Mouse (Mus musculus): ENCODE data around the gene 1700001C19Rik.

1700001C19Rik gene

DNA sequence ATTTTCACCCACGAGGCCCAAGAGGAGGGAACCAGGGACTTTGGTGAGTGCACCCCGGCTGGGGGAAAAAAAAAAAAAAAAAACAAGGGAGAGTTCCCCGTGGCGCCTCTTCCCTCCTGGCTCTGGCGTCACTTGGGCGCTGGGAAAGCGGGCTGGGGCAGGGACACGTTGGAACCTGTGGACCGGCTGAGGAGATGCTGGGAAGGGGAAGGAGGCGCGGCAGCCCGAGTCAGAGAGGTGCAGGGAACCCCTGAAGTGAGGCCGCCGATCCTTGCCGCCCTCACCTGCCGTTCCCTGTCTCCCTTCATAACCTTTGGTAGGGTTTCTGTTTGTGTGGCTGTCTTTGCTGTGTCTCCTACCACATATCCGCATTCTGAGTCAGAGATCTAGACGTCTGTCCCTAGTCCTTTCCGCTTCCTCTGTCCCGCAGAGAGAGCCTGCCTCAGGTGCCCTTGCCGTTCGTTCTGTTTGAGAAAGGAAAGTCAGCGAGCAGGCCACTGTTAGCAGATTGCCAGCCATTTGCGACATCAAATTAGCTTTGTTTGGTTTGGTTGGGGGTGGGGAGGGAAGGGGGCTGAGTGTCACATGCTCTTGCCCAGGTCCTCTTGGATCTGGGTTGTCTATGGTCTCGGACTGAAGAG is at the start of gene 1700001C19Rik:
1700001C19Rik (minus strand) TSS at position 470 of the 641 bp plus-strand sequence.
- peak; percentile 41 for DNase-seq

DNA sequence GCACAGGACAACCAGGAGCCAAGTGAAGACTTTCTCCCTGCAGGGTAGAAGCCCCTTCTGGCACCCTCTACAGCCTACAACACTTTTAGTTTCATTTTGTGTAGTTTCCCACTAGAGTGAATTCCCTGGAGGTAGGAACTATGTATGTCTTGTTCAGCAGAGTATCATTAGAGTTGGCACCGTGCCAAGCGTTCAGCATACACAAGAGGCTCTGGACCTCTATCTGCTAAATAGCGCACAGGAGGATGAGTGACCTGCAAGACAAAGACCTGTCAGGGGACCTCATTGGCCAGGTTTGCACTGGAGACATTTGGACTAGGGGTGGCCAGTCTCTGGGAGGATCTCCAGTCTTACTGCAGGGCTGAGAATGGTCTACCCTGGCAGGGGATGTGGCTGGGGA is 48.6 kb upstream of the 1700001C19Rik start:
- DNase-seq, result no peak

DNA sequence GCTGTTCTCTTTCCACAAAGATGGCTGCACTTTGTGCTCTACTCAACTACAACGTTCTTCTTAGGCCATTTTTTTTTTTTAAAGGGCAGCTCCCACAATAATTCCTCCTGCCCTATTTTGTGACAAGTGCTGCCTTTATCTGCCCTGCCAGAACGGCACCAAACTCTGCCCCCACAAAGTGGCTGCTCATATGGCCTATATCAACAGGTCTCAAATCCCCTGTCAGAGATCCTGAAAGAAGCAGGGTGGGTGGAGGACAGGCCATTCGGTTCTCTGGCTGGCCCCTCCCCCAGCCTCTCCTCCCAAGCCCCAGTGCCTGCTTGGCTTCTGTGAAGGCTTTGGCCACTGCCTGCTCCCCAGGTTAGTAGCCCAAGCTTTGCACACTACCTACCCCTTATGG is 47.8 kb upstream of the 1700001C19Rik start:
- DNase-seq, result no peak

DNA sequence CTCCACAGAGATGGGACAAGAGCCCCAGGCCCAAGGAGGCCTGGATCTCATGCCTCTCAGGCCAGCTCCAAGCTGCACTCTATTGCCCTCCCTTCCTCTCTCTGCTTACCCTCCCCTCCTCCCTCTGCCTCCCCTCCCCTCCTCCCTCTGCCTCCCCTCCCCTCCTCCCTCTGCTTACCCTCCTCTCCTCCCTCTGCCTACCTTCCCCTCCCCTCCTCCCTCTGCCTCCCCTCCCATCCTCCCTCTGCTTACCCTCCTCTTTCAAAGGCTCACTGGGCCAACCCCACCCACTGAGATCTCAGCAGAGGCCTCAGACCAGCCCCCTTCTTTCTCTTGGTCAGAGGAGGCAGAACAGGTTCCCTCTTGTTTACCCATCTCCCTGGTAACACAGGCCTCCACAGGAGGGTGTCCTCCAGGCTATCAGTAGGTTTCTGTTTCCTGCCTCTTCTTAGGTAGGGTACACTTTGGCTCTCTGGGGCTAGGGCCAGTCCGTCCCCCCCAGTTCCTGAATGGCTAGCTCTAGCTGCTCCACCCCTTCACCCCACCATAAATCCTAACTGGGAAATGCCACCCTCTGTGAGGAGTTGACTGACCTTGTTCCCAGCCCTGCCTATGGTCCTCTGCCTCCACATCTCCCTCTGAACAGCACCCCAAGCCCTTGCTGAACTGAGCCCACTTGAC is 47.2 kb upstream of the 1700001C19Rik start:
- no peak for DNase-seq

DNA sequence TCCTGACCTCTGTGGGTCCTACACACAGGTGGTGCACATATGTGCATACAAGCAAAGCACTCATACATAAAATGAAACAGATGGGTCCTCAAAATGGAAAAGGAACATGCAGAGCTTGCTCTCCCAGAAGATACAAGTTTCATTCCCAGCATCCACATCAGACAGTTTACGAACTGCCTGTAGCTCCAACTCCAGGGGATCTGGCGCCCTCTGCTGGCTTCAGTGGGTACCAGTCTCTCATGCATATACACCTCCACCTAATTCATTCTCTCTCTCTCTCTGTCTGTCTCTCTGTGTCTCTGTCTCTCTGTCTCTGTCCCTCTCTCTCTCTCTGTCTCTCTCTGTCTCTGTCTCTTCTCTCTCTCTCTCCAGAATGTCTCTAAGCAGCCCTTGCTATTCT is 45.2 kb upstream of the 1700001C19Rik start:
- peak; percentile 90 for DNase-seq

DNA sequence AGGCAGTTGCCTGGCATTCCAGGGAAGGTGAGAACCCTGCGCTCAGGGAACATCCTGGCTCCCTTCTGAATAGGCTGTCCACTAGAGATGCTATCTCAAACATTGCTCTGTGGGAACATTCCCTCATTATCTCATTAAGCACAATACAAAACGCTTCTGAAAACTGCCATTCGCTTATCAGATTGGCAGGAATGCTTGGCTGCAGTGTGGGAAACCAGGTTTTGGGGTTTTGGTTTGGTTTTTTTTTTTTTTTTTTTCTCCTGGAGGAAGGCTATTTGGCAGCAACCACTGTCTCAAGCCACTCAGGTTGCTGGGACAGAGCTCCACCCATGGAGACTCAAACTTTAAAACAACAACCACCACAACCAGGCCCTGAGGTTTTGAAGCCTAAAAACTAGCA is 42.7 kb upstream of the 1700001C19Rik start:
- DNase-seq, result no peak

DNA sequence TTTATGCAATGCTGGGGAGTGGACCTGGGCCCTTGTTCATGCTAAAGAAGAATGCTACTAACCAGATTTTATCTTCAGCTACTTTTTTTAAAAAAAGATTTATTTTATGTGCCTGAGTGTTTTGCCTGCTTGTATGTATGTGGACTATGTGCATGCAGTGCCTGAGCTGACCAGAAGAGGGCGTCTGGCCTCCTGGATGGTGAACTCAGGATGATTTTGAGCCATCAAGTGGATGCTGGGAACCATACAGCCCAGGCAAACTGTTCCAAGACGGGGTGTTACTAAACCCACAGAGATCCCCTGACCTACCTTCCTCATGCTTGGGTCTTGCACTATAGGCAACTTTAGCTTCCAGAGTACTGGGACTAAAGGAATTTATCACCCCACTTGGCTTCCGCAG is 38.5 kb upstream of the 1700001C19Rik start:
- DNase-seq, result peak; percentile 72

DNA sequence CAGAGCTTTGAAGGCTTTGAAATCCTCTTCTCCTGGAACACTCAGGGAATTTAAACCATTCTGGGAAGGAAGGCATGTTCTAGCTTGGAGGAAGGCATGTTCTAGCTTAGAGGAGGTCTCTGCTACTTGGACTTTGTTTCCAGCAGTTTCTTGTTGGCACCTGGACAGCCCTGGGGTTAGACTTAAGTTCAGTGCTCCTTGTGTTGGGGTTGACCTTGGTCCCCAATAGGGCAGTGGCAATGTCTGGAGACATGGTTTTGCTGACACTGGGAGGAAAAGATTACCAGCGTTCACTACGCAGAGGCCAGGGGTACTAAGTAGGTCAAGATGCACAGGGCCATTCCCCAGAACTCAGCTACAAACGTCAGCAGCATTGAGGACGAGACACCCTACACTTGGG is 38.0 kb upstream of the 1700001C19Rik start:
- no peak for DNase-seq

DNA sequence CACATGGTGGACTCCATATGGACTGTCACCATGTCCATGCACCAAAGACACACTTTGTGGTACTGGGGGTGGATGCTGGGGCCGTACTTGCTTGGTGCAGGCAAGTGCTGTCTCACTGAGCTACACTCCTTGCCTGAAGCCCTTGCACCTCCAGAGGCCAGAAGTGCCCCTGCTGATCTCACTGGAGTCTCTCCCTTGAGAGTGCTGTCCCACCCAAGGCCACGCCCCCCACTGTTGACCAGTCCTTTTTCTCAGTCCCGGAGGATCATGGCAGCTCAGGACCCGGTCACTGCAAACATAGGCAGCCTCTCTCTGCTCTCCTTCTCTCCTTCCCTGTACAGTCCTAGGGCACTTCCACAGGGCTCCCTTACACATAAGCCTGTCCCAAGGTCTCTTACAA is 37.1 kb upstream of the 1700001C19Rik start:
- DNase-seq, result no peak

DNA sequence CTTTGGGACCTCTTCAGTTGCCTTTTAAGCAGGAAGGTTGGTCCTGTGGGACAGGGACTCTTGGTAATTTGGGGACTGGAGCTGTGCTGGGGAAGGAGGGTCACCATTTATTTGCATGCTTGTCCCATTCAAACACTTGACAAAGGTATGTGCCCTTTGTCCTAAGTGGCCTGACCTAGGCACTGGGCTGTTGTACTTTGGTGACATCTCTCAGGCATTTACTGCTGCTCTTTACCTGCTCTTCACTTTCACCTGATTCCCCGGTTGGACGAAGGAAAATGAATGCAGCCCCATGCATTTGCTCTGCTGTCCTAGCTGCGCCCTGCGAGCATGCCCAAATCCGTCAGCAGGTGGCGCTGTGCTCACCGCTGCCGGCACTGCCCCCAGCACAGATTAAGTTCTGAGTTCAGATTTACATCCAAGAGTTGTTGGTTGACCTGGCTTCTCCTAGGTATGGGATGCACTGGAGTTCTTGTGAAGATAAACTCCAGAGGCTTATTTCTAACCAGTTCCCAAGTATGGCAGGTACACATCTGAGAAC is 36.3 kb upstream of the 1700001C19Rik start:
- peak; percentile 88 for DNase-seq

DNA sequence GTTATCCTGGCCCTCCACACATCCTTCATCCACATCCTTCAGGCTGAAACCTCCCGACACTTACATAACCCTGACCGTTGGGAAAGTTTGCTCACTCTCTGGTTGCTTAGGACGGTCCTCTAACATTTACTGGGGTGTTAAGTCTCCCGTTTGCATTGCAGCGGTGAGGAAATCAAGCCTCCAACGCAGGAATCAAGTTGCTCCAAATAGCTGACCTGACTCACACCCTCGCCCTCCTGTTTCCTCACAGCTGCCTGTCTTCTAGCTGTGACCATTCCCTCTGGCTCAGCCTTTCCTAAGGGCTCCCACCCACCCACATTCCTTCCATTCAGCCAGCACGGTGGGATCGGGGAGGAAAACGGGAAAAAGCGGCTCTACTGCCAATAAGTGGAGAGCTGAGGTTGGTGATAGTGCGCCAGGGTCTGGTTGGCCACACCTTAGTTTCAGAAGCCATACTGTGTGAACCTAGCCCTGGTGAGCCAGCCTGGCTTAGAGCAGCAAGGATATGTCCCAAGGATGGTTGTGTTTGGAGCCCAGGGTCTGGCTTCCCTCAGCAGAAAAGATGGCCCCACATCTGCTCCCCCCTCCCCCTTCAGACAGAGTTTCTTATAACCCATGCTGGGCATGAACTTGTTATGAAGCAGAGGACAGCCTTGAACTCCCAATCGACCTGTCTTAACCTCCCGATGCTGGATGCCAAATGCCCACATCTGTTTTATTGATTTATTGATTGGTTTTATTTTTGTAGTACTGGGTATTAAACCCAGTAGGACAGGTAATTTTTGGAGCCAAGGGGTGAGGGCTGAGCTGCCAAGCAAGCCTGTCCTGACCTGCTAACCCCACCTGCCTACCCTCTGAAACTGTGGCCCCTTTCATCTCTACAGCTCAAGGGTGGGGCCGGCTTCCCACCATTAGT is 35.5 kb upstream of the 1700001C19Rik start:
- no peak for DNase-seq

DNA sequence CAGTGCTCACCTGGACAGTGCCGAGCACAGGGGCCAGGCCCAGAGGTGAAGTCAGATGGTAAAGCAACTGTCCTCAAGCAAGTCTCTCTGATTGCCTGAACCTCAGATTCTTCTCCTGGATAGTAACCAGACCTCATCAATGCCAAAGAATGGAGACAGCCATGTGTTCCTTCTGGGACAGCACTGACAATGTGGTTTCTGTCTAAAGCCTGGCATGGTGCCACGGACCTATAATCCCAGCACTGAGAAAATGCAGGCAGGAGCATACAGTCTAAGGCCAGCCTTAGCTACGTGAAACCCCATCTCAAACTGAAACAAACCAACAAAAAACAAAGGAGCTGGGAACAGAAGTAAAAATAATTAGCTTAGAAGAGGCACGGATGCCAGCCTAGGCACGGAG is 33.5 kb upstream of the 1700001C19Rik start:
- no peak for DNase-seq

DNA sequence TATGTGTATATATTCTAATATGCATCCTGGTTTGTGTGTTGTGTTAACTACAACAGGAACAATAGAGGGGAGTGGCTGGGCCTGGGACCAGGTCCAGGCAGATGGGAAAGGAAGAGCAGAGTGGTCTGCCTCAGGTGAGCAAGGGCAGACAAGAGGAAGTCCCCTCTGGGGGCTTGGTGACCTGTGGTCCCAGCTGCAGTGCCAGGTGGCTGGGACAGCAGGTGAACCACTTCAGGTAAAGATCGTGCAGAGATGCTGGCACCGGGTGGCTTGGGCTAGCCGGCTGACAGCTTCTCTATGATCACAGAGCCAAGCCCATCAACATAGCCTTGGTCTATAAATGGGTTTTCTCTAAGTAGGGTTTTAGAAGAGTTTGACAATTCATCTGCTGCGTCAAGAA is 32.9 kb upstream of the 1700001C19Rik start:
- no peak for DNase-seq

DNA sequence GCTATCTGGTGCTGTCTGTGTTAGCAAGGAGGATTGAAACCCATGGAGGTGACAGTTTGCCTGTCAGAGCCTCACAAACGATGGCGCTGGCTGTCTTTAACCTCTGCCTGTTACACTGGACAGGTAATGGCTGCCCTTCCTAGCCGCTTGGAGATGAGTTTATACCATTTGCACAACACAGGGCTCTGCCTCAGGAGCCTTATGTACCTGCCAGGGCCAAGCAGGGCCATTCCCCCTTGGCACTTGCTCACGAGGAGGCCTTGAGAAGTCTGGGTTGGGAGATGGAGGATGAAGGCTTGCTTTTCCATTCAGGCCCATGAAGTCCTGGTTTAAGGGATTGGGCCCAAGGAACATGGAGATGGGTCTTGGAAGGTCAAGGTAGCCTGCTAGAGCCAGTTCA is 32.5 kb upstream of the 1700001C19Rik start:
- DNase-seq, result no peak

DNA sequence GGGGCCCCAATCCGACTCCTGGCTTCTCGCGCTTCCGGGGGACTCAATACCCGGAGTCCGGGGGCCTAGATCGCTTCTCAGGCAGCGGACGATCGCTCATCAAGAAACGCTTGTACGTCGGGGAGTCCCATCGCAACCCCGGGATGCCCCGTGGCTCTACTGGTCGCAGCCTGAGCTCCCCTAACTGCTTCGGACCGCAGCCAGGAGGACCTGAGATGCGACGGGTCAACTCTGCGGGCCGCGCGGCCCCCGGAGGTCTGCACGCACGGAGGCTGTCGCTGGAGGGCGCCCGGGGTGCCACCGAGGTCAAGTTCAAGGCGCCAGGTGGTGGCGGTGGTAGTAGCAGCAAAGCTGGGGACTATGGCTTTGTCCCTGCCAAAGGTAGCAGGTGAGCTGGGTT is 31.3 kb upstream of the 1700001C19Rik start:
- peak; percentile 72 for DNase-seq

DNA sequence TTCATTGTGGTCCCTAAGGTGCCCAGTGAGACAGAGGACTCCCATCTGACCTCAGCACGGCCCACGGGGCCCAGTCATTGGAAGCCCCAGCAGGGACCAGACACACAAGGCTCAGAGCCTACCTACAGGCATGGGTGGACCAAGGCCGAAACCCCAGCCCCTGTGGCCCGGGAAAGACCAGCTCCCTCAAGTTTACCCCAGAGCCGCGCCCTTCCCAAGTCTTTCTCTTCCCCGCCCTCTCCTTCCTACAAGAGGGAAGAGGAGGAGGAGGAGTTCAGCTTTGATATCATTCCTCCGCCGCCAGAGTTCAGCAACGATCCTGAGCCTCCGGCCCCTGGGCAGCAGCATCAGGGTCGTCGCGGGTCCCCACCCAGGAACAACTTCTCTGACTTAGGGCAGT is 30.9 kb upstream of the 1700001C19Rik start:
- DNase-seq, result no peak

DNA sequence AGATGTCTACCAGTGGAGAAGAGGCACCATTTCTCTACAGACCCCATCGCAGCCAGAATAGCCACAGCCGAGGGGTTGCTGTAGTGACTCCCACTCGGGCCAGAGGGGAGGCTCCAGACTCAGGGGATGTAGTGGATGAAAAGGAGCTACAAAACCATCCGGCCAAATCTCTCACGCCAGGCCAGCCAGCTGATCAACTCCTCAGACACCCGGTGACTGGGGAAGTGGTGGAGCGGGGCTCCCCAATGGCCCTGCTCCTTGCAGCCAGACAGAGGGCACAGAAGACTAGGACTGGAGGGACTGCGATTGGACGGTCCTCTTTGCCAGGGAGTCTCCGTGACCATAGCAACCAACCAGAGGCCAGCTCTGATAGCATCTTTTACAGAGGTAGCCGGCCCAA is 30.5 kb upstream of the 1700001C19Rik start:
- DNase-seq, result no peak

DNA sequence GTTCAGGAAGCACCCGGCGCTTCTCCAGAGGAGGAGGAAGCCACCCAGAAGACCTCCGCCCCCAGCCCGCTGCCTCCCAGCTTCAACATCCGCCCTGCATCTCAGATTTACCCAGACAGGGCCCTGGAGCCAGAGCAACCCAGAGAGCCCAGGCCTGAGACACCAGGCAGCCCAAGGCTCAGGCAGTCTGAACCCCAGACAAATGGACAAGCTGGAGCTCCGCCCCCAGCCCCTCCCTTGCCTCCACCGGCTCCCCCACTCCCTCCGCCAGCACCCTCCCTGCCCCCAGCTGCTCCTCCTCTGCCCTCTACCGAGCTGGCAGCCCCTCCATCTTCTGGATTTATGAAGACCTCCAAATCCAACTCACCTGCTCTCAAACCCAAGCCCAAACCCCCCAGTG is 29.1 kb upstream of the 1700001C19Rik start:
- DNase-seq, result no peak

DNA sequence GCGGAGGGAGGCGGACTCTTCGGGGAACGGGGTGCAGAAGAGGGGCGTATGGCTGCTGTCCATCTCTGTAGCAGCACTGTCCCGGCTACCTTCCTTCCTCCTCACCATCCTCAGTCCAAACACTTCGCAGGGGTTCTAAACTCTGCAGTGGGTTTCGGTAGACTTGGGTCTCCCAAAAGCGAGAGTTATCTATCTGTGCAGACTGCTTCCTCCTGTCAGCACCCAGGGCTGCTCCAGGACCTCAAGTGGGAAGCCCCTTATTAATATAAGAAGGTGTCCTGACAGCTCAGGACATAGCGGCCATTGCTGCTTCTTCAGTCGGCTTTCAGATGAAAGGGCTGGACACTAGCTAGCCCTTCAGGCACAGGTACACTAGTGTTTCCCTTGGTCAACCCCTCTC is 27.8 kb upstream of the 1700001C19Rik start:
- DNase-seq, result no peak

DNA sequence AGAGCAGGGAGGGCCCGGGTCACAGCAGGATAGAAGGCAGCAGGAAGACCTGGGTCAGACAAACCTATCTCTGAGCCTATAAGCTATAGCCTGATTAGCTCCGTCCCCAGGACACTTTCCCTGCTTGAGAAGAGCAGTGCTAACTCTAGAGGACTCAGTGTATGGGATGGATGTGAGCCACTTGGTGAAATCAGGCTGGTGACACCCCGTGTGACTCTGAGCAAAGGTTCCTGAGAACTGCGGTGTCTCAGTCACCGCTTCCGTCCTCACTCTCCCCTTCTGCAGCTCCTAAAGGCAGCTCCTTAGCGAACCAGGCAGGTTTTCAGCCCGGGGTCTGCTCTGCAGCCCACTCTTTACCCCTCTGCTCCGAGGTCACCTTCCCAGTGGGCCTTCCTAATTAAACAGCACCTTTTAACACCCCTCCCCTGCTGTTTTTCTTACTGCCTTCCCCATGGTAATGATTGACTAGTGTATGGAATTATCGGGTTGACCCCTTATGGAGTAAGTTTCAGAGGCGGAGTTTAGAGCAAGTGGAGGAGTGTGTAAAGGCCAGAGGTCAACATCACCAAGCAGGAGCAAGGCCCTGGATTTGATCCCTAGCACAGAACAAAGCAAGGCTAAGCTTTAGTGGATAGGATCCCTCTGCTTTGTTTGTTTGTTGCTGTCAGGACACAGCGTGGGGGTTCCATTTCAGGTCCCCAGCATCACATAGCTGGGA is 27.2 kb upstream of the 1700001C19Rik start:
- DNase-seq, result no peak

DNA sequence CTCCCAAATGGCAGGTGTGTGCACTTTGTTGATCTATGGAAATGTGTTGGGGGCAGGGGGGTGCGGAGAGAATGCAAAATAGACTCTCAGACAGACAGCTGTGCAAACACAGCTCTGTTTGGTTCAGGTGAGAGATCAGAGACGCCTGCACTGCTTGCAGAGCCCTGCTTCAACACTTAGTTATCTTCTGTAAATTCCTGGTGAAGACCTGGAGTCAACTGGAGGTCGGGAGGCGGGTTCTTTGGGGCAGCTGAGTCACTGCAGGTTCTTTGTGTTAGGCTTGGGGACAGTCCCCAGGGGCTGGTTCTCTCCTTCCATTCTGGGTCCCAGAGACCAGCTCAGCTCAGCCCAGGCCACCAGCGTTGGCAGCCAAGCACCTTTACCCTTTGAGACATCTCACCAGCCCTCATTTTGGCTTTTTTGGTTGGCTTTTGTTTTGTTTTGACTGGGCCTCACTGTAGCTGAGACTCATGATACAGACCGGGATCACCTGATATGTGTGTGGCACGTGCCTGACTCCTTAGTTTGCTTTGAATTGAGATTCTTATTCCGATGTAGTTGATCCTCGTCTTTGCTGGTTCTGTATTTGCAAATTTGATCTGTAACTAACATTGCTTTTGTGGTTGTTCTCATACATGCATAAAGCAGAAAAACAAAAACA is 25.7 kb upstream of the 1700001C19Rik start:
- DNase-seq, result peak; percentile 36

DNA sequence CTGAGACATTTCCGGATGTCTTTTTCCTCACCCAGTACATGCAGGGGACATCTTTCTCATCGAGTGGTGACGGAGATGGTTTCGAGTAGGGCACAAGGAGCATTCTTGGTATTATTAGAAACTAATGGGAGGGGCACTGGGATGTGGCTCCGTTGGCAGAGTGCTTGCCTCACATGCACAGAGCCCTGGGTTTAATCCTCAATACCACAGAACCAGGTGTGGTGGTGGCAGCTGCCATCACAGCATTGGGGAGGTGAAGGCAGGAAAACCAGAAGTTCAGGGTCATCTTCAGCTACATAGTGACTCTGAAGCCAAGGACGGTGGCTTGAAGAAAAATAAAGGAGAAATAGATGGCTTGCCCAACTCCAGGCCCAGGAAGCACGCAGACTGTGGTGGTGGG is 25.0 kb upstream of the 1700001C19Rik start:
- DNase-seq, result no peak

Measured in thymus, postnatal 4 days (tissue).